In the genomic region with DNA sequence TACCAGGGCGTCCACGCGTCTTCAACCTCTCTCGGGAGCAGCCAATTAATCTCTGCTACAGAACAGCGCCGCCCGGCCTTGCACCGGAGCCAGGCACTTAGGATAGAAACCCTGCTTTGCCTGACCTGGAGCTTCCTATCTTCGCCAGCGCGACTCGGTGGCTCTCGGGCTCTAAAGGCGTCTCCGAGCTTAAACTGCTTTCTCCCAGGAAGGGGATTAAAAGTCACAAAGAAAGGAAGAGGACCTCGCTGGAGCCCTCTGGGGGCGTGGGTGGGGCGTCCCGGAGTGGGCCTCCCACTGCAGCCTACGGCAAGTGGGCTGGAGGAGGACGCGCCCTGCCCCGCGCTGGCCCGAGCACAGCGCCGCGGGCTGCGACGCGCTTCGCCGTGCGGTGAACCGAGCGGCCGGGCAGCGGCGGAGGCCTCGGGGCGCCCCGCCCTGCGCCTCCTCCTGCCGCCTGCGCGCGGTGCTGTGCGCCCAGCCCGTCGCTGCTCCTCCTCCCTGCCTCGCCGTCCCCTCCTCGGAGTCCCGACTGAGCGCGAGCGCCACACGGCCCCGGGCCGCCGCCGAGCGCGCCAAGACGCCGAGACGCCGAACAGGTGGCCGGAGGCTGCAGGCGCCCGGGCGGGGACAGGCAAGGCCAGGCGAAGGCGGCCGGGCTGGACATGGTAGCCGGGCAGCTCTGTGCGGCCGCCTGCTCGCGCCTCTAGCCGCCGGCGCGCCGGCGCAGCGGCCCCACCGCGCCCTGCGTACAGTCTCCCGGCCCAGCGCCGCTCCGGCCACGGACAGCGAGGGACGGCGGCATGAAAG, we compare ENCODE assay signal across 7 mouse cellular contexts. TPM values are rescaled to one million over a fixed set of nuclear protein-coding genes. Genes with fewer than 3 reads are reported as not detected.
DNase-seq lines count a peak whose midpoint lies in the region; ATAC-seq lines count a peak whose summit lies in the region.

A gene (plus strand): TSS at position 343 of the 810 bp plus-strand sequence.

- no peaks in the 10 kb centered on the region for H3K9me3 ChIP-seq in limb, embryonic 10.5 days (replicated peaks)
- no peaks in the 10 kb centered on the region for H3K9me3 ChIP-seq in midbrain, embryonic 13.5 days
- H3K9me3 ChIP-seq in stomach, embryonic 16.5 days (replicated peaks; ENCODE audit: control insufficient read depth, low read length): no peaks in the 10 kb centered on the region

- peak within 1 kb of the TSS; percentile 81 for H3K4me2 ChIP-seq in midbrain, embryonic 13.5 days (replicated peaks)
- peak within 1 kb of the TSS; percentile 74 for H3K4me2 ChIP-seq in stomach, embryonic 16.5 days (ENCODE audit: low read depth, low read length)

- H3K27ac ChIP-seq in limb, embryonic 10.5 days: peak within 1 kb of the TSS; percentile 99
- H3K27ac ChIP-seq in midbrain, embryonic 13.5 days: peak within 1 kb of the TSS; percentile 95
- peak within 1 kb of the TSS; percentile 96 for H3K27ac ChIP-seq in stomach, embryonic 16.5 days (ENCODE audit: low read length)

- ATAC-seq in granulocyte monocyte progenitor cell, adult 5-6 weeks (replicated peaks; ENCODE audit: poor library complexity, severe bottlenecking): peak; percentile 68
- ATAC-seq in midbrain, embryonic 13.5 days: peak; percentile 96
- peak; percentile 92 for ATAC-seq in stomach, embryonic 16.5 days (ENCODE audit: insufficient read depth, low FRiP score)

- under 1% methylated on average over 97 of the region's 98 CpGs for WGBS in limb, embryonic 10.5 days
- WGBS in midbrain, embryonic 13.5 days: under 1% methylated on average over 67 of the region's 98 CpGs
- WGBS in stomach, embryonic 16.5 days: under 1% methylated on average over 97 of the region's 98 CpGs

- H3K27me3 ChIP-seq in limb, embryonic 10.5 days (ENCODE audit: low read depth, poor library complexity, severe bottlenecking): no peaks in the 10 kb centered on the region
- peaks cover 3% of the 10 kb centered on the region; the same call in 1 of the 2 replicates for H3K27me3 ChIP-seq in midbrain, embryonic 13.5 days
- H3K27me3 ChIP-seq in stomach, embryonic 16.5 days (ENCODE audit: control insufficient read depth, insufficient read depth, low read length): no peaks in the 10 kb centered on the region

- H3K4me1 ChIP-seq in limb, embryonic 10.5 days: peaks cover 33% of the 10 kb centered on the region
- H3K4me1 ChIP-seq in midbrain, embryonic 13.5 days (replicated peaks): peaks cover 36% of the 10 kb centered on the region
- peaks cover 24% of the 10 kb centered on the region for H3K4me1 ChIP-seq in stomach, embryonic 16.5 days (ENCODE audit: control insufficient read depth, insufficient read depth, low read length)

- peak within 1 kb of the TSS; percentile 89 for H3K4me3 ChIP-seq in limb, embryonic 10.5 days
- peak within 1 kb of the TSS; percentile 95 for H3K4me3 ChIP-seq in midbrain, embryonic 13.5 days (replicated peaks)
- peak within 1 kb of the TSS; percentile 94 for H3K4me3 ChIP-seq in stomach, embryonic 16.5 days (replicated peaks; ENCODE audit: low read length)

- peak within 1 kb of the TSS; percentile 93 for H3K9ac ChIP-seq in midbrain, embryonic 13.5 days (replicated peaks)
- peak within 1 kb of the TSS; percentile 100 for H3K9ac ChIP-seq in stomach, embryonic 16.5 days (ENCODE audit: low read length)

- no peaks in the 10 kb centered on the region for H3K36me3 ChIP-seq in limb, embryonic 10.5 days
- no peaks in the 10 kb centered on the region for H3K36me3 ChIP-seq in midbrain, embryonic 13.5 days
- no peaks in the 10 kb centered on the region for H3K36me3 ChIP-seq in stomach, embryonic 16.5 days (ENCODE audit: control insufficient read depth, insufficient read depth, low read length)

- peak; percentile 58 to 60 for DNase-seq in adrenal gland, postnatal 4 days (ENCODE audit: low spot score in 2 of 2)
- peak; percentile 85 for DNase-seq in embryo, embryonic 9.5 days (ENCODE audit: extremely low spot score)
- peak; percentile 83 for DNase-seq in kidney, adult 18-20 months
- DNase-seq in limb, embryonic 10.5 days (ENCODE audit: low spot score): peak; percentile 86

RNA-seq across cellular contexts. Expression of the gene that starts here (rescaled TPM):
- 10 to 100 TPM; 54.0 to 58.1 TPM for total RNA-seq in adrenal gland, postnatal 4 days (2021)
- total RNA-seq in granulocyte monocyte progenitor cell, adult 5-6 weeks (2014; fragmentation: Nextera tagmentation): not detected in 2 replicates
- not detected in 2 replicates for total RNA-seq in granulocyte monocyte progenitor cell, adult 5-6 weeks (2017)
- 34.4 and 34.8 TPM in 2 replicates for polyA plus RNA-seq in limb, embryonic 10.5 days (2016; fragmentation: Nextera tagmentation; extraction: Ambion mirVana)
- polyA plus RNA-seq in midbrain, embryonic 13.5 days (2015; fragmentation: Nextera tagmentation; extraction: Ambion mirVana): 20.0 and 22.8 TPM in 2 replicates
- 21.0 and 25.8 TPM in 2 replicates for polyA plus RNA-seq in stomach, embryonic 16.5 days (2015; fragmentation: Nextera tagmentation; extraction: Ambion mirVana)

Comparison
In these comparisons a context has a peak if more than half of its experiments do, and no peak if none do; other contexts are left out.
1. Peak in every context shown above with its lines: DNase-seq, ATAC-seq, H3K4me3 ChIP-seq and H3K27ac ChIP-seq.
2. RNA of the gene that starts here (total RNA-seq): 54.0 to 58.1 TPM in adrenal gland, postnatal 4 days; not detected in granulocyte monocyte progenitor cell, adult 5-6 weeks; every median in the first group is over 10 times any median in the second.
3. Peak in ATAC-seq in granulocyte monocyte progenitor cell, adult 5-6 weeks; RNA of the gene not detected or under 1 TPM.